8 mouse cellular contexts compared by ENCODE assay signal in genomic region chr6:38007459-38007858, GRCm38 (mm10). TPM values are rescaled to one million over a fixed set of nuclear protein-coding genes. Genes with fewer than 3 reads are reported as not detected.
A peak's percentile ranks its signal among the peaks of the same experiment; 100 is the strongest.
DNase-seq lines count a peak whose midpoint lies in the region; ATAC-seq lines count a peak whose summit lies in the region.

No protein-coding gene starts in this region.

- DNase-seq in urinary bladder, postnatal 14 days (ENCODE audit: low spot score) = peak; percentile 46
- DNase-seq in urinary bladder, adult 2 months (ENCODE audit: low spot score) = no peak
- DNase-seq in left cerebral cortex, postnatal 25 days (ENCODE audit: low spot score in 2 of 2) = peak; percentile 54 to 75
- peak; percentile 50 for DNase-seq in testis, postnatal 10 days (ENCODE audit: low spot score)

- no peak overlapping the region for H3K4me3 ChIP-seq in forebrain, embryonic 13.5 days
- no peak overlapping the region for H3K4me3 ChIP-seq in hindbrain, embryonic 15.5 days
- no peak overlapping the region for H3K4me3 ChIP-seq in midbrain, embryonic 16.5 days (ENCODE audit: low read depth, low read length)

- H3K9ac ChIP-seq in forebrain, embryonic 13.5 days = no peak overlapping the region
- no peak overlapping the region for H3K9ac ChIP-seq in hindbrain, embryonic 15.5 days
- no peak overlapping the region for H3K9ac ChIP-seq in midbrain, embryonic 16.5 days (ENCODE audit: low read depth, low read length)

- no peaks in the 10 kb centered on the region for H3K36me3 ChIP-seq in forebrain, embryonic 13.5 days (ENCODE audit: poor library complexity, severe bottlenecking)
- no peaks in the 10 kb centered on the region for H3K36me3 ChIP-seq in hindbrain, embryonic 15.5 days
- no peaks in the 10 kb centered on the region for H3K36me3 ChIP-seq in midbrain, embryonic 16.5 days (ENCODE audit: control insufficient read depth, insufficient read depth, low read length)

- ATAC-seq in cerebellum, adult (ENCODE audit: insufficient number of reproducible peaks, low FRiP score, low TSS enrichment) = peak; percentile 78
- ATAC-seq in forebrain, embryonic 13.5 days = peak; percentile 83
- ATAC-seq in hindbrain, embryonic 15.5 days (ENCODE audit: low FRiP score, low read depth) = 0 out of 2 replicates have a peak, but pooled peaks have one; percentile 48
- ATAC-seq in midbrain, embryonic 16.5 days = peak; percentile 75

- H3K27me3 ChIP-seq in forebrain, embryonic 13.5 days = no peaks in the 10 kb centered on the region
- H3K27me3 ChIP-seq in hindbrain, embryonic 15.5 days = no peaks in the 10 kb centered on the region
- H3K27me3 ChIP-seq in midbrain, embryonic 16.5 days (ENCODE audit: control insufficient read depth, insufficient read depth, low read depth, low read length) = no peaks in the 10 kb centered on the region

- no peak overlapping the region for H3K4me2 ChIP-seq in forebrain, embryonic 13.5 days
- H3K4me2 ChIP-seq in hindbrain, embryonic 15.5 days = no peak overlapping the region
- H3K4me2 ChIP-seq in midbrain, embryonic 16.5 days (ENCODE audit: low read length) = no peak overlapping the region

- no peak overlapping the region for H3K27ac ChIP-seq in forebrain, embryonic 13.5 days
- H3K27ac ChIP-seq in hindbrain, embryonic 15.5 days (replicated peaks) = no peak overlapping the region
- H3K27ac ChIP-seq in midbrain, embryonic 16.5 days (ENCODE audit: low read length) = no peak overlapping the region

- no peaks in the 10 kb centered on the region for H3K4me1 ChIP-seq in forebrain, embryonic 13.5 days
- H3K4me1 ChIP-seq in hindbrain, embryonic 15.5 days (replicated peaks) = no peaks in the 10 kb centered on the region
- H3K4me1 ChIP-seq in midbrain, embryonic 16.5 days (ENCODE audit: control insufficient read depth, insufficient read depth, low read length) = no peaks in the 10 kb centered on the region; the same call in 1 of the 2 replicates

- no peaks in the 10 kb centered on the region for H3K9me3 ChIP-seq in forebrain, embryonic 13.5 days (replicated peaks)
- H3K9me3 ChIP-seq in hindbrain, embryonic 15.5 days = no peaks in the 10 kb centered on the region
- no peaks in the 10 kb centered on the region for H3K9me3 ChIP-seq in midbrain, embryonic 16.5 days (replicated peaks; ENCODE audit: control insufficient read depth, low read length, poor library complexity, severe bottlenecking)

- WGBS in forebrain, embryonic 13.5 days = 12% methylated on average over 6 of the region's 6 CpGs
- WGBS in hindbrain, embryonic 15.5 days = 7% methylated on average over 6 of the region's 6 CpGs
- 5% methylated on average over 6 of the region's 6 CpGs for WGBS in midbrain, embryonic 16.5 days

- intact Hi-C loops in left cerebral cortex, postnatal 25 days (cut with DNase I) = loop anchor here (1.0 to 5.0 kb wide), 2 partner anchors 59 to 150 kb away; no protein-coding TSS in a partner anchor

RNA-seq across cellular contexts. Expression of gene Svopl, which starts 39.3 kb away (rescaled TPM):
- 1.8 and 2.2 TPM in 2 replicates for polyA plus RNA-seq in urinary bladder, adult 2 months (2012; rRNA removed)
- 0.36 and 0.93 TPM in 2 replicates for polyA plus RNA-seq in forebrain, embryonic 13.5 days (2015; fragmentation: Nextera tagmentation; extraction: Ambion mirVana)
- polyA plus RNA-seq in hindbrain, embryonic 15.5 days (2015; fragmentation: Nextera tagmentation; extraction: Ambion mirVana) = 0.93 and 0.96 TPM in 2 replicates
- under 1 TPM; 0.16 to 0.18 TPM for total RNA-seq in left cerebral cortex, postnatal 25 days (2021)
- 0.85 and 0.88 TPM in 2 replicates for polyA plus RNA-seq in midbrain, embryonic 16.5 days (2015; fragmentation: Nextera tagmentation; extraction: Ambion mirVana)
